Mouse (Mus musculus) olfactory bulb, adult 2 months (tissue): ENCODE measurements around the gene Zfp629.

ENCODE experiments used
- CTCF ChIP-seq: fragments of 200-500 bp; IDR thresholded peaks from 2 replicates; pipeline ENCODE4 v1.5.1; 2012; ENCODE audit warnings: low read depth, mild to moderate bottlenecking, low read length, moderate library complexity; ENCODE audit not compliant: insufficient read depth
- POLR2A ChIP-seq: fragments of 200-500 bp; IDR thresholded peaks from 2 replicates; pipeline ENCODE4 v1.6.1; 2012; ENCODE audit warnings: mild to moderate bottlenecking, low read depth, low read length, moderate library complexity; ENCODE audit not compliant: insufficient read depth

DNA sequence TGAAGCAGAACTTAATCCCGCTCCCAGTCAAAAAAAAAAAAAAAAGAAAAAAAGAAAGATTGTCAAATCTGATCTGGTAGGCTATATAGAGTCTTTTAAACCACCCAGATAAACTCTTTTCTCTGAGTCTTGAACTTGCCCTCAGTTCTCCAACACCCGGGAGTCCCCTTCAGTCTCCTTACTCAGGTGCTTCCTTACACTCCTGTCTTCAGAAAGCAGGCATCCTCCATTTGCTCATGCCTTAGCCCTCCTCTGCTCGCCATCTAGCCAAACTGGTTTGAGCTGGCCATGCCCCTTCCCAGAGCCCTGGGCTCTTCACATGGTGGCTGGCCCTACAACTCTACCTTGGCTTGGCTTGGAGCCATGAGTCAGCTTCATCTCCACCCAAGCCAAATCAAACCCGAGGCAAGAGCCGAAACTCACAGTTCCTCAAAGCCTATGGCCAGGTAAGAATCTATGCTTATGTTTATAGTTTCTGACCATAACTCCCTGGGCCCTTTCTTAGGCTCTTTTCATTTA is 54.2 kb downstream of the Zfp629 start, which contains the start of gene Tmem265:
- no peak for TF ChIP-seq POLR2A
- no peak for TF ChIP-seq CTCF
